Mouse (Mus musculus): ENCODE measurements around the gene Olig3.

GRCm38 (mm10) chr10:19338695-19339630 lies 17.4 kb upstream of the Olig3 start:
- no peak for TF ChIP-seq EP300 (IDR thresholded peaks at IDR 0.05; ENCODE audit: insufficient read depth, low read depth, low read length)
- TF ChIP-seq POLR2A (IDR thresholded peaks at IDR 0.05; ENCODE audit: insufficient read depth, low read length): no peak
- no peak for TF ChIP-seq CTCF (IDR thresholded peaks at IDR 0.05; ENCODE audit: low read depth, low read length)
